Mouse (Mus musculus) lung, postnatal 0 days (tissue): ENCODE measurements around the gene Ints11.

Experiments
- CTCF ChIP-seq: IDR thresholded peaks from 2 replicates; pipeline ENCODE4 v1.5.1; 2016; ENCODE audit warnings: antibody characterized with exemption, mild to moderate bottlenecking
- EP300 ChIP-seq: IDR thresholded peaks from 2 replicates; pipeline ENCODE4 v1.6.1; 2016; ENCODE audit warnings: antibody characterized with exemption, mild to moderate bottlenecking, control low read depth

DNA sequence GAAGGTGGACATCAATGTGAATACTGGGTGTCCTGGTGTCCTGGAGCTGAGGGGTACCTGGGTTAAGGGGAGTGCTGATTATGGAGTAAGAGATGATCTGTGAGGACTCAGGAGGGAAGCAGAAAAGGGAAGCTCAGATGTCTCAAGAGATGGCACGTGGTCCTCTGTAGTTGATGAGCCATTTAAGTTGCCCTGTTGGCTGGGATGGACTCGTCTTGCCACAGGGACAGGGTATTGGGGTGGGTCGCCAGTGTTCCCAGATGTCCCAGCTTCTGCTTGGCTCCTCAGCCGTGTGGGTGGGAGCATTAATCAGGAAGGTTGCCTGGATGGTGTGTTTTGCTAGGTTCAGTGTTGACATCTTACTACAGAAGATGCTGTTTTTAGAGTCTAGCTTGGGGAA lies 36.1 kb upstream of the Ints11 start:
- TF ChIP-seq EP300 (no peak), CTCF (no peak)
